Mouse (Mus musculus): ENCODE measurements around the gene Hnrnpm.

DNA sequence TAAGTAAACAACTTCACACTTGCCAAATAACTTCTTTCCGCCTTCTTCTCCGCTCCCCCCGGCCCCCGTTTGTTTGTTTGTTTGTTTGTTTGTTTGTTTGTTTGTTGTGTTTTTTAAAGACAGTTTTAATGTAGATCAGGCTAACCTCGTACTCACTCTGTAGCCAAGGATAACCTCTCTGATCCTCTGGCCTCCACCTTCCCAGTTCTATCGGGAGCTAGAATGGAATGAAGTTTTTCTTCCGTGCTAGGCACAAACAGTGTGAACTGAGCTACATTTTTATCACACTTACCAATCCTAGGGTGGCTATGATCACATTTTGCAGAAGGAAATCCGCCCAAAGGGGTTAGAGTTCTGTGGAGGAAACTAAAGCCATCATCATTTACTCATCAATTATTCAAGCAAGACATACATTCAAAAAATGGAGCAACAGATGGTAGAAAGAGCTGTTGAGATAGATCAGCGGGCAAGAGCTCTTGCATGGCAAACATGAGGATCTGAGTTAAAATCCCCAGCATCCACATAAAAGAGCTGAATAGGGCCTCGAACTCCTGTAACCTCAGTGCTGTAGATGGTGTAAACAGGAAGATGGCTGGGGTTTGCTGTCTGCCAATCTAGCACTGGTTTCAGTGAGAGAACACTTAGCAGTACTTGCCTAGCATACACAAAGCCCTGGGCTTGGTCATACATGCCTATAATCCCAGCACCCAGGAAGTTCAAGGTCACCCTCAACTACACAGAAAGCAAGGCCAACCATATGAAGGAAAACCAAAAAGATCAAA, 32.5 kb upstream of the Hnrnpm start:
- no peak for TF ChIP-seq TCF12 (IDR thresholded peaks at IDR 0.05; ENCODE audit: insufficient read depth, poor library complexity, severe bottlenecking)
- TF ChIP-seq POLR2A (IDR thresholded peaks at IDR 0.05; ENCODE audit: insufficient read length, low read depth): no peak
- TF ChIP-seq POLR2AphosphoS2 (IDR thresholded peaks at IDR 0.05; ENCODE audit: insufficient read length, low read depth): no peak
- TF ChIP-seq SRF (IDR thresholded peaks at IDR 0.05; ENCODE audit: control insufficient read depth, insufficient read length, low read depth): no peak
- TF ChIP-seq USF1 (IDR thresholded peaks at IDR 0.05; ENCODE audit: low read depth): no peak
- TF ChIP-seq E2F4 (IDR thresholded peaks at IDR 0.05; ENCODE audit: insufficient read depth): no peak
- TF ChIP-seq MYOD1 (IDR thresholded peaks at IDR 0.05; ENCODE audit: control insufficient read depth in 1 of 3, insufficient read length in 2 of 3, low read depth in 2 of 3): no peak
- TF ChIP-seq TCF3 (IDR thresholded peaks at IDR 0.05; ENCODE audit: insufficient read length, low read depth): no peak
- TF ChIP-seq MAX (IDR thresholded peaks at IDR 0.05; ENCODE audit: low read depth): no peak
- TF ChIP-seq CEBPB (IDR thresholded peaks at IDR 0.05; ENCODE audit: insufficient read depth, poor library complexity, severe bottlenecking): no peak
- no peak for TF ChIP-seq REST (IDR thresholded peaks at IDR 0.05; ENCODE audit: insufficient read depth, insufficient read length)
- no peak for TF ChIP-seq MYOG (IDR thresholded peaks at IDR 0.05; ENCODE audit: control insufficient read depth in 1 of 3, insufficient read depth in 1 of 3, insufficient read length in 2 of 3, low read depth in 2 of 3)
